Mouse (Mus musculus) midbrain, embryonic 13.5 days (tissue): ENCODE measurements at regions not wholly inside any gene's neighbourhood (a gene's known extent, or its start where the extent isn't known, plus 50 kb on each side); places are given as distances from the start of the nearest gene placed in this dataset.
"Not testable (repeated sequence)": the region's sequence is repeated elsewhere in the genome, so short reads cannot be mapped to it uniquely, and the experiment has no call there.

ENCODE experiments used
- ATAC-seq: fragments of 200-750 bp; cut with Nextera tagmentation; 2 replicates; pipeline ENCODE4 v1.8.0; 2017; ENCODE audit warnings: mild to moderate bottlenecking, moderate TSS enrichment, moderate library complexity
- H3K27ac ChIP-seq: fragments of 300-500 bp; sonication (generic); 2 replicates; pipeline ENCODE4 v1.5.1; 2015; ENCODE audit warnings: inconsistent platforms, mild to moderate bottlenecking, moderate library complexity
- H3K27me3 ChIP-seq: fragments of 300-500 bp; sonication (generic); 2 replicates; pipeline ENCODE4 v1.6.1; 2015; ENCODE audit warnings: mild to moderate bottlenecking, inconsistent platforms
- H3K36me3 ChIP-seq: fragments of 300-500 bp; sonication (generic); 2 replicates; pipeline ENCODE4 v1.6.1; 2015; ENCODE audit warnings: mild to moderate bottlenecking, inconsistent platforms
- H3K4me1 ChIP-seq: fragments of 300-500 bp; sonication (generic); replicated peaks from 2 replicates; pipeline ENCODE4 v1.6.1; 2015; ENCODE audit warnings: inconsistent platforms
- H3K4me2 ChIP-seq: fragments of 300-500 bp; sonication (generic); replicated peaks from 2 replicates; pipeline ENCODE4 v1.6.1; 2015; ENCODE audit warnings: moderate library complexity, mild to moderate bottlenecking, inconsistent platforms
- H3K4me3 ChIP-seq: fragments of 300-500 bp; sonication (generic); replicated peaks from 2 replicates; pipeline ENCODE4 v1.5.1; 2015; ENCODE audit warnings: mild to moderate bottlenecking, inconsistent platforms
- H3K9ac ChIP-seq: fragments of 300-500 bp; sonication (generic); replicated peaks from 2 replicates; pipeline ENCODE4 v1.6.1; 2015; ENCODE audit warnings: mild to moderate bottlenecking, inconsistent platforms
- H3K9me3 ChIP-seq: fragments of 300-500 bp; sonication (generic); 2 replicates; pipeline ENCODE4 v1.6.1; 2016; ENCODE audit warnings: mild to moderate bottlenecking, inconsistent platforms
- WGBS: fragments of 180-500 bp; shearing (Covaris S2); methylation state at CpG from one replicate; pipeline ENCODE4 v1.1.7; 2015; 5-methylcytosine and 5-hydroxymethylcytosine counted together

DNA sequence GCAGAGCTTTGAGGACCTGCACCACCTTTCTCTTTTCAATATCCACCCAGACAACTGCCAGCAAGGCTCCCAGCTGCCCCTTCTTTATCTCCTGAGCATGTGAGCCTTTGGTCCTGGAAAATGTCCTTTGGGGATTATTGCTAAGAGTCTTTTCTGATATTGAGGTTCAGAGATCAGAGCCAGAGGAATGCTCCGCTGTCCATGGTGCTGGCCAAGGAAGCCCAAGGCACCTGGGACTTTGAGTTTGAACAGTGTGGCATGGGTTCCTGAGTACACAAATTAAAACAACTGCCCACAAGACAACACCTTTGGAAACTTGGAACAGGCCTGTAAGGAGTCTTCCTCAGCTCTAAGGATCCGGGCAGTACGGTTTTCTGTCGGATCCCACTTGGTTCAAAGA, 52.6 kb upstream of the Slc28a3 start:
- Histone ChIP-seq H3K9me3 (no peaks in the 10 kb centered on the region), H3K27me3 (no peaks in the 10 kb centered on the region), H3K4me3 (no peak overlapping the region), H3K9ac (no peak overlapping the region), H3K4me1 (no peaks in the 10 kb centered on the region), H3K36me3 (no peaks in the 10 kb centered on the region), H3K4me2 (no peak overlapping the region), H3K27ac (no peak overlapping the region)
- no peak for ATAC-seq
- 73% methylated on average over 4 of the region's 4 CpGs for WGBS

DNA sequence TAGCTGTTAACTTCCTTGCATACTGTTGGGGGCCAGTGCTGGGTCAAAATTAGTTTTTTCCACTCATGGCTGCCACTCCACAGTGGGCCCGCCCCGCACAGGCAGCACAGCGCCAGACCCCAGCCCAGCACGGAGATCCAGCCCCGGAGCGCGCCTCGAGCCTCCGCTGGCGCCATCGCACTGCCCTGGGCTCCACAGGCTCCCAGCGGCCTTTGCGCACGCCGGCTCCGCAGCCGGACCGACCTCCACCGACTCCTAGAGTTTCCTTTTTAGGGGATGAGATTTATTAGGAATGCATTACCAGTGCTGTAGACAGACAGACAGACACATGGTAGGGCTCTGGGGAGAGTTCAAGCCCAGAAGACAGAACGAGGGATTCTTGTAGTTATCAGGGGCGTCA, 58.0 kb upstream of the Slc28a3 start:
- H3K36me3 ChIP-seq, result no peaks in the 10 kb centered on the region
- no peak overlapping the region for H3K4me3 ChIP-seq
- H3K27me3 ChIP-seq, result no peaks in the 10 kb centered on the region
- 64% methylated on average over 21 of the region's 21 CpGs for WGBS
- no peaks in the 10 kb centered on the region for H3K9me3 ChIP-seq
- no peaks in the 10 kb centered on the region for H3K4me1 ChIP-seq
- no peak for ATAC-seq
- H3K9ac ChIP-seq, result no peak overlapping the region
- H3K4me2 ChIP-seq, result peak overlapping the region; percentile 33
- H3K27ac ChIP-seq, result no peak overlapping the region

DNA sequence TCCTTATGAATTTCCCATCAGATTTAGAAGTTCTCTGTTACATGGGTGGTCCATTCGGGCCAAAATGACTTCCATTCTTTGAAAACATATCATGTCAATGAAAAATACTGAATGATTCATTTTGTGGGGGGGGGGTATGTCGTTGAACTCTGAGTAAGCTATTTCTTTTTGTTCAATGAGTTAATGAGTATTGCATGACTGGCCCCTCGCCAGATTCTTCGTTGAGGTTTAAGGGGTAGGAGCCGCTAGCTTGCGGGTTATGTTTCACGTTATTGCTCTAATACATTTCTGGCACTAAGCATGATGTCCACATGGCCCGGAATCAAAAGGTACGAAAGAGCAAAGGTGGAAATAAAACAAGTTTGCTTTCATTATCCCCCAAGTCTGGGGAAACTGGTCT, 59.5 kb upstream of the Slc28a3 start:
- no peak for ATAC-seq
- no peak overlapping the region for H3K27ac ChIP-seq
- H3K4me3 ChIP-seq, result no peak overlapping the region
- no peaks in the 10 kb centered on the region for H3K9me3 ChIP-seq
- H3K36me3 ChIP-seq, result no peaks in the 10 kb centered on the region
- H3K27me3 ChIP-seq, result no peaks in the 10 kb centered on the region
- no peak overlapping the region for H3K4me2 ChIP-seq
- H3K4me1 ChIP-seq, result no peaks in the 10 kb centered on the region
- 88% methylated on average over 9 of the region's 9 CpGs for WGBS
- no peak overlapping the region for H3K9ac ChIP-seq

DNA sequence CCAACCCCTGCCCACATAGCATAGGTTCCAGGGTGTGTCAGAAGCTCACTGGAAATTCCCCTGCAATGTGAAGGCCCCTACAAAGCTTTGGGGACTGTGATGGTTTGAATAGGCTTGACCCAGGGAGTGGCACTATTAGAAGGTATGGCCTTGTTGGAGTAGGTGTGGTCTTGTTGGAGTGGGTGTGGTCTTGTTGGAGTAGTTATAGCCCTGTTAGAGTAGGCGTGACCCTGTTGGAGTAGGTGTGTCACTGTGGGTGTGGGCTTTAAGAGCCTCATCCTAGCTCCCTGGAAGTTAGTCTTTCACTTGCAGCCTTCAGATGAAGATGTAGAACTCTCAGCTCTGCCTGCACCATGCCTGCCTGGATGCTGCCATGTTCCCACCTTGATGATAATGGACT, 64.9 kb upstream of the Slc28a3 start:
- H3K36me3 ChIP-seq, ATAC-seq, H3K4me2 ChIP-seq, H3K9ac ChIP-seq, H3K4me1 ChIP-seq, H3K27me3 ChIP-seq, H3K9me3 ChIP-seq, H3K4me3 ChIP-seq, H3K27ac ChIP-seq: not testable (repeated sequence)
- 97% methylated on average over 1 of the region's 1 CpGs for WGBS

DNA sequence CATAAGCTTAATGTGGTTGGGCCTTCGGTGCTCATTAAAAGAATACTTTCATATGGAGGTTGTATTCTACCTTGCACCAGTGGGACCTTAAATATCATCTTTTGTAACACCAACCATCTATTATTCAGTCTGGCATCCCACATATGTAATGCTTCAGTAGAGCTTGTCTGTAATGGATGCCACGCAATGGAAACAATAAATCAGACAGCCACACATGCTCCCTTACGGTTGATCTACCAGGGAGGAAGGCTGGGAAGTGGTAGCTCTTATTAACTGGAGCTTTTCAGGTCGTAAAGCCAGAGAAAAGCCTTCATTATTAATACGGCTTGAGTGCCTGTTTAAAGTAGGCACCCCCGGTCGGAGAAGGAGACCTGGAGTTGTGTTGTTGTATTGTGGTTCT, 66.8 kb upstream of the Slc28a3 start:
- H3K9me3 ChIP-seq, result no peaks in the 10 kb centered on the region
- no peak for ATAC-seq
- no peaks in the 10 kb centered on the region for H3K36me3 ChIP-seq
- H3K4me3 ChIP-seq, result no peak overlapping the region
- no peaks in the 10 kb centered on the region for H3K27me3 ChIP-seq
- no peak overlapping the region for H3K9ac ChIP-seq
- no peak overlapping the region for H3K27ac ChIP-seq
- 76% methylated on average over 7 of the region's 7 CpGs for WGBS
- H3K4me2 ChIP-seq, result no peak overlapping the region
- H3K4me1 ChIP-seq, result no peaks in the 10 kb centered on the region

DNA sequence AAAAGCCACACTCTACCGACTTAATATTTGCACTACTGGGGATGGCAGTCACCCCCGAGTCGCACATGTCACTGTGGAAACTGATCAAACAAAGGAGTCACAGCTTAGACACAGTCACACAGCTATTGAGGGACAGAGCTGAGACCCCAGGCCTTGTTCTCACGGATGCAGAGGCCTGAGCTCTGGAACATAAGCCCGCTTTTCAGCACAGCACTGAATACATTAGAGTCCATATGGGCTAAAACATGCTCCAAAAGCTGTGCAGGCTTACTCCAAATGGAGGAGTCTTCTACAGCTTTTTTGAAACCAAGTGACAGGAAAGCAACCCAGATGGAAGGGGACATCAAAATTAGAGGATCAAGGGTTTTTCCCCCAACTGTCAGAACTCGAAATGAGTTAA, 69.0 kb upstream of the Slc28a3 start:
- no peak overlapping the region for H3K9ac ChIP-seq
- H3K4me1 ChIP-seq, result no peaks in the 10 kb centered on the region
- WGBS, result 72% methylated on average over 6 of the region's 6 CpGs
- no peaks in the 10 kb centered on the region for H3K27me3 ChIP-seq
- H3K4me3 ChIP-seq, result no peak overlapping the region
- no peak overlapping the region for H3K4me2 ChIP-seq
- H3K9me3 ChIP-seq, result no peaks in the 10 kb centered on the region
- no peaks in the 10 kb centered on the region for H3K36me3 ChIP-seq
- ATAC-seq, result no peak
- H3K27ac ChIP-seq, result no peak overlapping the region

DNA sequence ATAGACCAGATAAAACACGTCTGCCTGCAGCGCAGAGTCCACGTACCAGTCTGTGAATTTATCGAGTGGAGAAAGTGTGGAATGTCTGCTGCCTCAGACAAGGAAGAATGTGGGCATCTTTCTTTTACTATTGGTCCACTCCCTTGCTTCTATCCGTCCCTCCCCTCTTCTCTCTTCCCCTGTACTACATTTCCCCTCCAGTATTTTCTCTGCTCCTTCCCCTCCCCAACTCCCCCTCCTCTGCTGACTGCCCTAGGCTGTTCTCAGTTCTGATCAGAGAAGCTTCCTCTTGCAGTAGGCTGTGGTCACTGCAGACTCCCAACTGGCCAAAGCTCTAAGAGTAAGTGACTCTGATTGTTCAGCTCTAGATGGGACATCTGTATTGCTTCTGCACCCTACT, 76.1 kb upstream of the Slc28a3 start:
- no peak for ATAC-seq
- WGBS, result 82% methylated on average over 5 of the region's 5 CpGs

DNA sequence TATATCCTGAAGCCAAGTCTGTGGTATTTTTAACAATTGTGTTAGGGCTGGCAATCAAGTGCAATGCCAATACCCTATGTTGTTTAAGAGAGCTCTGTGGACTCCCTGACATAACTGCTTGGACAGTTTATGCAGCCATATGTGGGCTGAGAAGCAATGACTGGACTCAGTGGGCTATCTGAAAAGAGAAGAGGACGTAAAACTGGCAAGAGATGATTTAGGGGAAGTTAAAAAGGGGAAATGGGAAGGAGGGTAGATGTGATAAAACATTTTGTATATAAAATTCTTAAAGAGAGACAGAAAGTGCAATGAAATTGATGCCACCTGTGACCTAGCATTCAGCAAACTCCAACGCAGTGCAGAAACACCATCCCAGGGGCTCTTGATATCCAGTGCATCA, 76.9 kb upstream of the Slc28a3 start:
- WGBS, result 82% methylated on average over 2 of the region's 2 CpGs
- no peak overlapping the region for H3K27ac ChIP-seq
- no peak overlapping the region for H3K4me3 ChIP-seq
- H3K9me3 ChIP-seq, result no peaks in the 10 kb centered on the region
- no peaks in the 10 kb centered on the region for H3K4me1 ChIP-seq
- no peak overlapping the region for H3K9ac ChIP-seq
- no peaks in the 10 kb centered on the region for H3K36me3 ChIP-seq
- H3K27me3 ChIP-seq, result no peaks in the 10 kb centered on the region
- no peak for ATAC-seq
- no peak overlapping the region for H3K4me2 ChIP-seq

More for the DNA sequence above, 76.1 kb upstream of the Slc28a3 start:
- Histone ChIP-seq H3K4me1 (no peaks in the 10 kb centered on the region), H3K9ac (no peak overlapping the region), H3K36me3 (no peaks in the 10 kb centered on the region), H3K4me2 (no peak overlapping the region), H3K4me3 (no peak overlapping the region), H3K27me3 (no peaks in the 10 kb centered on the region), H3K9me3 (no peaks in the 10 kb centered on the region), H3K27ac (no peak overlapping the region)

DNA sequence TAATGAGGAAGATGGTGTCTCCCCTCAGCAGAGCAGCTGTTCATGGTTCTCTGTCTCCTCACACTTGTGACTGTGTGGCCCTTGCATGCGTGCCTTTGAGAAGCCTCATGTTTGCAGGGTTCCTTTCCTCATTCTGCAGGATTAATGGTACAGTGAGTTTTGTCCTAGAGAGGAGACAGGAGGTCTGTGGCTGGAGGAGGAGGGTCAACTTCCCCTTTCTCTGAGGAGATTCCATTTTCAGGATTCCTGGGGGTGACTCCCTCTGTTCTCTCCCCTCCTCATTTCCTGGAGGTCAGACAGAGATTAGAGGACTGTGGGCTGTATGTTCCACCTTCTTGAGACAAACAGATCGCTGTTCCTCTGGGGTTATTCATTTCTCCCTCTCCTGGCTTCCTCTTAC, 77.6 kb upstream of the Slc28a3 start:
- Histone ChIP-seq H3K27me3 (no peaks in the 10 kb centered on the region), H3K9me3 (no peaks in the 10 kb centered on the region), H3K36me3 (no peaks in the 10 kb centered on the region), H3K4me3 (no peak overlapping the region), H3K4me2 (no peak overlapping the region), H3K4me1 (no peaks in the 10 kb centered on the region), H3K9ac (no peak overlapping the region), H3K27ac (no peak overlapping the region)
- WGBS, result 76% methylated on average over 2 of the region's 2 CpGs
- no peak for ATAC-seq

DNA sequence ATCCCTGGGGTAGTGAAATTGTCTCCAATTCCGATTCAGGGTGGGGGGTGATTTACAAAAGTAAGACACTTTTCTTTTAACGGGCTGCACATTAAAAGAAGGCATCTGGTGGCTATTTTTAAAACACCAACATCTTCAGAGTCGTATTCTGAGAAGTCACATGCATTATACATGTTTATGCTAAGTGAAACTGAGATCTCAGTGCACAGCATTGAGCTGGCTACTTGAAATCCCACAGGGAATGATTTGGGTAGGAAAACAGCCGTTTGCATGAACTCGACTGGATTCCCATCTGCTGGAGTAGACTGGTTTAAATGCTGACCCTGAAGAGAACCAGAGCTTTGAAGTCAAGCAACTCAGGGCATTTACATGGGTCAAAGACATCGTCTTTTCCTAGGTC, 84.0 kb upstream of the Slc28a3 start:
- H3K4me2 ChIP-seq, result no peak overlapping the region
- H3K27me3 ChIP-seq, result no peaks in the 10 kb centered on the region
- H3K36me3 ChIP-seq, result no peaks in the 10 kb centered on the region
- no peak overlapping the region for H3K27ac ChIP-seq
- no peaks in the 10 kb centered on the region for H3K9me3 ChIP-seq
- no peak overlapping the region for H3K9ac ChIP-seq
- H3K4me3 ChIP-seq, result no peak overlapping the region
- H3K4me1 ChIP-seq, result peaks cover 14% of the 10 kb centered on the region
- WGBS, result 29% methylated on average over 6 of the region's 6 CpGs
- no peak for ATAC-seq

DNA sequence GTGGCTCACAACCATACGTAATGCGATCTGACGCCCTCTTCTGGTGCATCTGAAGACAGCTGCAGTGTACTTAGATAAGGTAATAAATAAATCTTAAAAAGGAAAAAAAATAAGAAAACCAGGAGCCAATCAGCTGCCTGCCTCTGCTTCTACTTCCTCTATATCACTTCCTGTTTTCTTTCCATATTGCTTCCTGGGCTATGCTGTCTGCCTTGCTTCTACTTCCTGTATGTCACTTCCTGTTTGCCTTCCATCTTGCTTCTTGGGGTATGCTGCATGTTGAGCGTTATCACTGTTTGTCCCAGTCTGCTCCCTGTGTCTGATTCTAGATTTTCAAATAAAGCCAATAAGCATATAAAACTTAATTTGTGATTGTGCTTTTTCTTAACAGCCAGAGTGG, 85.3 kb upstream of the Slc28a3 start:
- WGBS, result 89% methylated on average over 4 of the region's 4 CpGs

DNA sequence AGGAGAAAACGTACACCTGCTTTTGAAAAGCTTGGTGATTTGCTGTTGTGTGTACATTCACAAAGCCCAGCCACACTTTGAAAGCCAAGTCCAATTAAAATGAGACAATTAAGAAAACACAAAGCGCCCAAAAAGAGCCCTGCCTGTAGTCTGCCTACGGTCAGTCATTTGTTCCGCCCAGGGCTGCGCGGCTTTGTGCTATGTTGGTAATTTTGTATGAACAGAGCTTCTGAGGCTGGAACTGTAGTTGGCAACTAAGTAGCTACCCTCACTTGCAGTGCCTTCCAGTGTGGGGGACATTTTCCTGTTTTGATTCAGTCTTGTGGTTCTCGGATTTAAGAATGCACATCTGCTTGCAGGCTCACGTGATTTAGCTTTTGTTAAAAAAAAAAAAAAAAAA, 89.3 kb upstream of the Slc28a3 start:
- ATAC-seq, result no peak
- 77% methylated on average over 8 of the region's 8 CpGs for WGBS
- no peaks in the 10 kb centered on the region for H3K27me3 ChIP-seq

More for the DNA sequence above, 85.3 kb upstream of the Slc28a3 start:
- no peak overlapping the region for H3K27ac ChIP-seq
- H3K4me3 ChIP-seq, result no peak overlapping the region
- H3K9ac ChIP-seq, result no peak overlapping the region
- no peaks in the 10 kb centered on the region for H3K27me3 ChIP-seq
- no peak for ATAC-seq
- H3K36me3 ChIP-seq, result no peaks in the 10 kb centered on the region
- H3K4me2 ChIP-seq, result no peak overlapping the region
- no peaks in the 10 kb centered on the region for H3K9me3 ChIP-seq
- H3K4me1 ChIP-seq, result peaks cover 14% of the 10 kb centered on the region

DNA sequence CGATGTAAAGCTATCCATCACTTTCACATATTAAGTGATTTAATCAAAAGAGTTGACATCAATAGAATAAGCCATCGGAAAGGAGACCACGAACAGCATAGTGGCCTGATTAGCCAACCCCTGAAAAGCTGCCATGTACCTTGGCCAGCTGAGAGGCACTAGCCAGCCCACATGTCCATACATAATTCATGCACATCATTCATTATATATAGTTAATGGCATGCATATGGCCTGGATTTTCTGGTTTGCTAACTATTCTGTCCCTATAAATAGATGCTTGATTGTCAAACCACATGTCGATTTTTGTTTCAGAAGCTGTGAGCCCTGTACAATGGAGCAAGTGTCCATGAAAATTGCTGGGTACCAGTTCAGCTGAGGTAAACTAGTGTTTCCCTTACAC, 93.5 kb upstream of the Slc28a3 start:
- H3K4me3 ChIP-seq, result no peak overlapping the region

More for the DNA sequence above, 89.3 kb upstream of the Slc28a3 start:
- no peak overlapping the region for H3K9ac ChIP-seq
- peaks cover 12% of the 10 kb centered on the region for H3K4me1 ChIP-seq
- no peak overlapping the region for H3K4me3 ChIP-seq
- H3K27ac ChIP-seq, result no peak overlapping the region
- H3K4me2 ChIP-seq, result no peak overlapping the region
- H3K9me3 ChIP-seq, result no peaks in the 10 kb centered on the region
- no peaks in the 10 kb centered on the region for H3K36me3 ChIP-seq

More for the DNA sequence above, 93.5 kb upstream of the Slc28a3 start:
- WGBS, result 32% methylated on average over 4 of the region's 4 CpGs
- Histone ChIP-seq H3K9me3 (no peaks in the 10 kb centered on the region), H3K9ac (no peak overlapping the region), H3K27me3 (no peaks in the 10 kb centered on the region), H3K36me3 (no peaks in the 10 kb centered on the region), H3K4me1 (peaks cover 7% of the 10 kb centered on the region; the same call in 1 of the 2 replicates), H3K4me2 (no peak overlapping the region), H3K27ac (no peak overlapping the region)
- ATAC-seq, result no peak
